In the genomic region with DNA sequence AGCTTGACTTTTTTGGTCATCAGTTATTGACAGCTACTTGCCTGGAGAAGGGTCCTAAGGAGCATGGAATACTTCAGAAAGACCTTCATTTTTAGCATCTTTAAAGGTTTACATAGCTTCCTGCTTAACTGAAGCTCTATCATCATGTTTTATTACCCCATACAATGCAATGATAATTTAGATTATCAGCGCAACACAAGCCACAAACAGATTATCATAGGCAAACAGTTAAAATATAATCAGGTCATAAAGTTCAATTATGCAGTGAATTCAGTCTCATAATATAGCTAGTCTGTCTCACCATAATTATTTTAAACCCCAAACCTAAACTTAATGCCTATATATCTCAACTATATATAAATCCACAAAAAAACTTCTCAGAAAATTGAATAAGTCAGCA, we compare ENCODE assay signal across 17 mouse cellular contexts.
DNase-seq lines count a peak whose midpoint lies in the region; TF ChIP-seq lines count a peak whose summit lies in the region.
"Had no signal": no experiment of that assay in that cellular context is flagged by ENCODE, and none has a peak within 500 bp of the region (broad histone marks: within the 10 kb centered on the region; RNA-seq: fewer than 3 reads in every experiment).

No protein-coding gene starts in this region.

- no peak overlapping the region for H3K27ac ChIP-seq in MEL (ENCODE audit: control insufficient read depth, low read depth, low read length)

- no peak for TF ChIP-seq CTCF in MEL (IDR thresholded peaks at IDR 0.05 in 2 of 3, conservative IDR thresholded peaks at IDR 0.05 in 1 of 3; ENCODE audit: control insufficient read depth in 1 of 3, insufficient read depth in 1 of 3, low read depth in 2 of 3, low read length in 3 of 3, poor library complexity in 1 of 3, severe bottlenecking in 1 of 3)

- no peak for TF ChIP-seq POLR2A in MEL (IDR thresholded peaks at IDR 0.05; ENCODE audit: control insufficient read depth in 1 of 2, insufficient read depth in 1 of 2, low read depth in 1 of 2, low read length in 2 of 2, poor library complexity in 1 of 2)

- no peak overlapping the region for H3K4me3 ChIP-seq in MEL (ENCODE audit: control insufficient read depth in 1 of 2, insufficient read depth in 1 of 2, low read depth in 2 of 2, low read length in 2 of 2)

- H3K9ac ChIP-seq in MEL (ENCODE audit: control insufficient read depth, low read depth, low read length, poor library complexity, severe bottlenecking): no peak overlapping the region

- peaks cover 0 to 6% of the 10 kb centered on the region in 2 experiments; a peak in 2 of 4 replicates for H3K36me3 ChIP-seq in MEL (ENCODE audit: control insufficient read depth in 1 of 2, insufficient read depth in 2 of 2, low read length in 2 of 2)
- H3K36me3 ChIP-seq: G1E had no signal

- DNase-seq in MEL (ENCODE audit: low read depth, low spot score): no peak
- no peak for DNase-seq in cerebellum, adult 11-12 months
- DNase-seq: adrenal gland, adult 2 months; adrenal gland, adult 8-10 months; adrenal gland, postnatal 10 days; adrenal gland, postnatal 14 days; adrenal gland, postnatal 25 days; adrenal gland, postnatal 36 days; B cell, adult 2 months; cerebellum, adult 11 months; cerebellum, adult 18-20 months; cerebellum, adult 2 months; cerebellum, adult 8-10 months; cerebellum, adult 9-10 months had no signal

- no peaks in the 10 kb centered on the region for H3K9me3 ChIP-seq in MEL (replicated peaks; ENCODE audit: insufficient read depth, low read length)
- H3K9me3 ChIP-seq: G1E had no signal

- peak; percentile 38 to 65; a peak in 3 of 4 replicates for TF ChIP-seq EP300 in MEL (IDR thresholded peaks at IDR 0.05; ENCODE audit: low read depth in 1 of 2, low read length in 2 of 2)

- TF ChIP-seq RAD21 in MEL (IDR thresholded peaks at IDR 0.05; ENCODE audit: low read depth, low read length): no peak

- no peaks in the 10 kb centered on the region for H3K27me3 ChIP-seq in MEL (ENCODE audit: control insufficient read depth in 1 of 2, insufficient read depth in 2 of 2, low read length in 2 of 2)
- H3K27me3 ChIP-seq: CH12.LX, Patski had no signal

- peaks cover 0 to 8% of the 10 kb centered on the region in 2 experiments; a peak in 3 of 4 replicates for H3K4me1 ChIP-seq in MEL (ENCODE audit: control insufficient read depth in 1 of 2, insufficient read depth in 2 of 2, low read length in 2 of 2)

- no peaks in the 10 kb centered on the region for H3K79me2 ChIP-seq in MEL (ENCODE audit: control insufficient read depth, insufficient read depth, low read length, poor library complexity)

TF ChIP-seq in MEL, 35 proteins besides CTCF, POLR2A, EP300 and RAD21:
- no peak for TF ChIP-seq MXI1 (IDR thresholded peaks at IDR 0.05; ENCODE audit: low read depth, low read length)
- TF ChIP-seq POLR2AphosphoS2 (IDR thresholded peaks at IDR 0.05; ENCODE audit: low read length): no peak
- TF ChIP-seq ZKSCAN1 (IDR thresholded peaks at IDR 0.05; ENCODE audit: low read depth, low read length): no peak
- no peak for TF ChIP-seq NELFE (IDR thresholded peaks at IDR 0.05; ENCODE audit: low read depth, low read length)
- 0 out of 2 replicates have a peak, but pooled peaks have one; percentile 31 for TF ChIP-seq GATA1 (IDR thresholded peaks at IDR 0.05; ENCODE audit: low read depth, low read length)
- TF ChIP-seq RCOR1 (IDR thresholded peaks at IDR 0.05; ENCODE audit: low read depth, low read length): 0 out of 2 replicates have a peak, but pooled peaks have one; percentile 7
- peak; percentile 63; the same call in 1 of the 2 replicates for TF ChIP-seq TCF12 (IDR thresholded peaks at IDR 0.05; ENCODE audit: low read depth, low read length)
